Mouse (Mus musculus): Measurements from ENCODE around the gene Zfp652. TPM values are rescaled to one million over a fixed set of nuclear protein-coding genes. Genes with fewer than 3 reads are reported as not detected.

Zfp652 gene
- polyA plus RNA-seq (2014; fragmentation: Illumina TruSeq; extraction: RNeasy Lipid Tissue Mini Kit (QIAGEN cat#74804); ENCODE audit: insufficient read depth, low read depth, low replicate concordance): 15.5 TPM

GRCm38 (mm10) chr11:95712563-95713224 lies at the start of gene Zfp652:
Gene Zfp652 (plus strand): TSS chr11:95712673.

GRCm38 (mm10) chr11:95666529-95667149 lies 45.8 kb upstream of the Zfp652 start, which contains the start of gene Phb:
Gene Phb (plus strand): TSS chr11:95666957.

GRCm38 (mm10) chr11:95723287-95723686 lies 10.8 kb downstream of the Zfp652 start, which contains the start of gene B130006D01Rik:
Gene B130006D01Rik (plus strand): TSS chr11:95723587.

GRCm38 (mm10) chr11:95824071-95824876 lies 111.8 kb downstream of the Zfp652 start, which contains the start of gene Phospho1:
Gene Phospho1 (plus strand): TSS chr11:95824499.

GRCm38 (mm10) chr11:95837059-95837458 lies 124.6 kb downstream of the Zfp652 start, which contains the start of gene Gngt2:
Gene Gngt2 (plus strand): TSS chr11:95837216.

GRCm38 (mm10) chr11:95842074-95842681 lies 129.7 kb downstream of the Zfp652 start, which contains the start of gene Abi3:
Gene Abi3 (minus strand): TSS chr11:95842476.

Other genes starting within 250 kb of the Zfp652 start
- gene Nxph3, start 198.1 kb upstream of the Zfp652 start, polyA plus RNA-seq (2014; fragmentation: Illumina TruSeq; extraction: RNeasy Lipid Tissue Mini Kit (QIAGEN cat#74804); ENCODE audit: insufficient read depth, low read depth, low replicate concordance): 8.1 TPM
- 0.44 TPM for gene Ngfr, start 124.9 kb upstream of the Zfp652 start, polyA plus RNA-seq (2014; fragmentation: Illumina TruSeq; extraction: RNeasy Lipid Tissue Mini Kit (QIAGEN cat#74804); ENCODE audit: insufficient read depth, low read depth, low replicate concordance)
- 104 TPM for gene Phb, start 45.7 kb upstream of the Zfp652 start, polyA plus RNA-seq (2014; fragmentation: Illumina TruSeq; extraction: RNeasy Lipid Tissue Mini Kit (QIAGEN cat#74804); ENCODE audit: insufficient read depth, low read depth, low replicate concordance)
- not detected for gene B130006D01Rik, start 10.9 kb downstream of the Zfp652 start, polyA plus RNA-seq (2014; fragmentation: Illumina TruSeq; extraction: RNeasy Lipid Tissue Mini Kit (QIAGEN cat#74804); ENCODE audit: insufficient read depth, low read depth, low replicate concordance)
- gene Phospho1, start 111.8 kb downstream of the Zfp652 start, polyA plus RNA-seq (2014; fragmentation: Illumina TruSeq; extraction: RNeasy Lipid Tissue Mini Kit (QIAGEN cat#74804); ENCODE audit: insufficient read depth, low read depth, low replicate concordance): 23.5 TPM
- 167 TPM for gene Gngt2, start 124.5 kb downstream of the Zfp652 start, polyA plus RNA-seq (2014; fragmentation: Illumina TruSeq; extraction: RNeasy Lipid Tissue Mini Kit (QIAGEN cat#74804); ENCODE audit: insufficient read depth, low read depth, low replicate concordance)
- 35.6 TPM for gene Abi3, start 129.8 kb downstream of the Zfp652 start, polyA plus RNA-seq (2014; fragmentation: Illumina TruSeq; extraction: RNeasy Lipid Tissue Mini Kit (QIAGEN cat#74804); ENCODE audit: insufficient read depth, low read depth, low replicate concordance)
- gene B4galnt2, start 202.2 kb downstream of the Zfp652 start, polyA plus RNA-seq (2014; fragmentation: Illumina TruSeq; extraction: RNeasy Lipid Tissue Mini Kit (QIAGEN cat#74804); ENCODE audit: insufficient read depth, low read depth, low replicate concordance): not detected

Measured in lung, adult 10 weeks (tissue).